Mouse (Mus musculus) neural tube, embryonic 11.5 days (tissue): ENCODE data around the gene Rab37. TPM values are rescaled to one million over a fixed set of nuclear protein-coding genes. Genes with fewer than 3 reads are reported as not detected.

ENCODE experiments used
- ATAC-seq: fragments of 200-750 bp; cut with Nextera tagmentation; 2 replicates; pipeline ENCODE4 v1.8.0; 2017; ENCODE audit warnings: moderate number of reproducible peaks, mild to moderate bottlenecking, moderate TSS enrichment, moderate library complexity; ENCODE audit not compliant: insufficient read depth, low FRiP score, low TSS enrichment
- DNase-seq: peaks from one replicate; pipeline ENCODE4 v3.0.0-alpha.2; 2015; ENCODE audit warnings: low spot score
- H3K27ac ChIP-seq: fragments of 300-500 bp; sonication (generic); 2 replicates; pipeline ENCODE4 v1.5.1; 2014; ENCODE audit warnings: low read depth, mild to moderate bottlenecking, low read length
- H3K27me3 ChIP-seq: fragments of 300-500 bp; sonication (generic); 2 replicates; pipeline ENCODE4 v1.6.1; 2014; ENCODE audit warnings: mild to moderate bottlenecking, low read length, mixed read lengths; ENCODE audit not compliant: control insufficient read depth, insufficient read depth
- H3K36me3 ChIP-seq: fragments of 300-500 bp; sonication (generic); 2 replicates; pipeline ENCODE4 v1.6.1; 2014; ENCODE audit warnings: mild to moderate bottlenecking, low read length, moderate library complexity, mixed read lengths; ENCODE audit not compliant: control insufficient read depth, insufficient read depth
- H3K4me1 ChIP-seq: fragments of 300-500 bp; sonication (generic); 2 replicates; pipeline ENCODE4 v1.6.1; 2014; ENCODE audit warnings: low read length, mixed read lengths; ENCODE audit not compliant: control insufficient read depth, insufficient read depth
- H3K4me2 ChIP-seq: fragments of 300-500 bp; sonication (generic); 2 replicates; pipeline ENCODE4 v1.6.1; 2014; ENCODE audit warnings: low read depth, mild to moderate bottlenecking, moderate library complexity
- H3K4me3 ChIP-seq: fragments of 300-500 bp; sonication (generic); 2 replicates; pipeline ENCODE4 v1.5.1; 2014; ENCODE audit warnings: low read depth, low read length
- H3K9ac ChIP-seq: fragments of 300-500 bp; sonication (generic); 2 replicates; pipeline ENCODE4 v1.6.1; 2014; ENCODE audit warnings: mild to moderate bottlenecking, low read length
- H3K9me3 ChIP-seq: fragments of 300-500 bp; sonication (generic); 2 replicates; pipeline ENCODE4 v1.6.1; 2016; ENCODE audit warnings: low read length; ENCODE audit not compliant: control insufficient read depth
- WGBS: fragments of 180-500 bp; shearing (Covaris S2); extraction: QIAGEN DNeasy Blood & Tissue Kit; methylation state at CpG from one replicate; pipeline ENCODE4 v1.1.7; 2014; 5-methylcytosine and 5-hydroxymethylcytosine counted together
- polyA plus RNA-seq: library from polyadenylated mRNA; unstranded; fragments of >200 nt; fragmentation: Nextera tagmentation; extraction: Ambion mirVana; gene quantifications from 2 replicates; pipeline ENCODE4 v1.2.1, GENCODE M21; 2014

The Rab37 gene
- polyA plus RNA-seq, 1 experiment from 2014 or later: 1.9 TPM

DNA sequence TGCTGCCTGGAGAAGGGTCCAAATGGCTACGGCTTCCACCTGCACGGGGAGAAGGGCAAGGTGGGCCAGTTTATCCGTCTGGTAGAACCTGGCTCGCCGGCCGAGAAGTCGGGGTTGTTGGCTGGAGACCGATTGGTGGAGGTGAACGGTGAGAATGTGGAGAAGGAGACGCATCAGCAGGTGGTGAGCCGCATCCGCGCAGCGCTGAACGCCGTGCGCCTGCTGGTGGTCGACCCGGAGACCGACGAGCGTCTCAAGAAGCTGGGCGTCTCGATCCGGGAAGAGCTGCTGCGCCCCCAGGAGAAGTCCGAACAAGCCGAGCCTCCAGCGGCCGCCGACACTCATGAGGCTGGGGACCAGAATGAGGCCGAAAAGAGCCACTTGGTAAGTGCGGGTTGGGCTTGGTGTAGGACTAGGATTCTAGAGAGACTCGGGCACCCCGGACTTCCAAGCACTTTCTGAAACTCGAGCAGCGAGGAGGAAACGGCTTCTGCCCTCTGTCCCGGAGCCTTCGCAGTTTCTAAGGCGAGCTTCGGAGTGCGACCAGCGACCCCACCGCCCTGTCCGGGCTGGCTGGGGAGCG, 72.4 kb downstream of the Rab37 start:
- Histone ChIP-seq H3K9me3 (no peaks in the 10 kb centered on the region), H3K4me3 (peak overlapping the region; percentile 66), H3K4me2 (peak overlapping the region; percentile 79), H3K27ac (no peak overlapping the region), H3K27me3 (peaks cover 9% of the 10 kb centered on the region), H3K9ac (peak overlapping the region; percentile 31), H3K36me3 (no peaks in the 10 kb centered on the region), H3K4me1 (peaks cover 19% of the 10 kb centered on the region)
- ATAC-seq: peak; percentile 32
- DNase-seq: peak; percentile 66
- under 1% methylated on average over 47 of the region's 47 CpGs for whole genome bisulfite sequencing

GRCm38 (mm10) chr11:115164341-115164975, 73.2 kb downstream of the Rab37 start:
- Histone ChIP-seq H3K4me3 (peak overlapping the region; percentile 66), H3K4me1 (peaks cover 19% of the 10 kb centered on the region), H3K36me3 (no peaks in the 10 kb centered on the region), H3K4me2 (peak overlapping the region; percentile 79), H3K9ac (peak overlapping the region; percentile 31), H3K27ac (no peak overlapping the region), H3K9me3 (no peaks in the 10 kb centered on the region), H3K27me3 (peaks cover 9% of the 10 kb centered on the region)
- WGBS: under 1% methylated on average over 14 of the region's 14 CpGs
- no peak for DNase-seq
- ATAC-seq: no peak

DNA sequence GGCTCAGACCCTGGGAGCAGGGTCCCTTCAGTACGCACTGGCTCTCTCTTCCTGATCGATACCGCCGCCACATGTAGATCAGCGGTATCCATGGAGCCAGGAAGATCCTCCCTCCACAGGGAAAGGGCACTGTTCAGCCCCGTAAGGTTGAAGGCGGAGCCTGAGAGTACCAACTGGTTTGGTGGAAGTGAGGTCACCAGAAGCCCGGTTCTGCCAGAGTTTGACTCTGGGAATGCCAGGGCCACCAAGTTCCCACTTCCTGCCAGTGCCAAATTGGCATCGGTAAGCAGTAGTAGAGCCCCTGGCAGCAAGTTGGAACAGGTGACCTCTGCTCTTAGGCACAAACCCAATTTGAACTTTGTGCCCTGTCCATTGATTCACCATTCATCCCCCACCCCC, 73.7 kb downstream of the Rab37 start:
- Histone ChIP-seq H3K9me3 (no peaks in the 10 kb centered on the region), H3K27ac (no peak overlapping the region), H3K27me3 (peaks cover 9% of the 10 kb centered on the region), H3K4me1 (peaks cover 19% of the 10 kb centered on the region), H3K4me3 (peak overlapping the region; percentile 66), H3K4me2 (peak overlapping the region; percentile 79), H3K36me3 (no peaks in the 10 kb centered on the region), H3K9ac (peak overlapping the region; percentile 31)
- no peak for DNase-seq
- no peak for ATAC-seq
- 0% methylated on average over 8 of the region's 9 CpGs for WGBS

DNA sequence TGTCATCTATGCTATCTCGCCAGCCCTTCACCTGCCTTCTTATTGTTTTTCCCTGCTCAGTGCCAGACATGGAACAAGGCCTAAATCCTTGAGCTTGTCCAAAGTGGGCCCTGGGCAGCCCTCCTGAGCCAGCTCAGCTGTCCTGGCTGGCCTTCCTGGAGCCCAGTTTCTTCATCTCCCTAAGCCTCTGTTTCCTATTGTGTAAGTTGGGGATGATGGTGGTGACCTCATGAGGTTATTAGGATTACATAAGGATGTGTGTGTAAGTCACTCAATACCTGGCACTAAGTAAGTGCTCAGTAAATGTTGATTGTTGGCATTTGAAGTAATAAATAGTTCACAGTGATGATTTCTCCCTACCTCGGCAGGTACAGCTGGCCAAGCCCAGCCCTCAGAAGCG, 75.5 kb downstream of the Rab37 start:
- H3K27me3 ChIP-seq: peaks cover 9% of the 10 kb centered on the region
- H3K4me1 ChIP-seq: peaks cover 26% of the 10 kb centered on the region
- DNase-seq: no peak
- H3K36me3 ChIP-seq: no peaks in the 10 kb centered on the region
- no peak overlapping the region for H3K27ac ChIP-seq
- no peaks in the 10 kb centered on the region for H3K9me3 ChIP-seq
- H3K4me2 ChIP-seq: no peak overlapping the region
- H3K4me3 ChIP-seq: no peak overlapping the region
- no peak for ATAC-seq
- WGBS: 85% methylated on average over 3 of the region's 3 CpGs
- H3K9ac ChIP-seq: no peak overlapping the region

DNA sequence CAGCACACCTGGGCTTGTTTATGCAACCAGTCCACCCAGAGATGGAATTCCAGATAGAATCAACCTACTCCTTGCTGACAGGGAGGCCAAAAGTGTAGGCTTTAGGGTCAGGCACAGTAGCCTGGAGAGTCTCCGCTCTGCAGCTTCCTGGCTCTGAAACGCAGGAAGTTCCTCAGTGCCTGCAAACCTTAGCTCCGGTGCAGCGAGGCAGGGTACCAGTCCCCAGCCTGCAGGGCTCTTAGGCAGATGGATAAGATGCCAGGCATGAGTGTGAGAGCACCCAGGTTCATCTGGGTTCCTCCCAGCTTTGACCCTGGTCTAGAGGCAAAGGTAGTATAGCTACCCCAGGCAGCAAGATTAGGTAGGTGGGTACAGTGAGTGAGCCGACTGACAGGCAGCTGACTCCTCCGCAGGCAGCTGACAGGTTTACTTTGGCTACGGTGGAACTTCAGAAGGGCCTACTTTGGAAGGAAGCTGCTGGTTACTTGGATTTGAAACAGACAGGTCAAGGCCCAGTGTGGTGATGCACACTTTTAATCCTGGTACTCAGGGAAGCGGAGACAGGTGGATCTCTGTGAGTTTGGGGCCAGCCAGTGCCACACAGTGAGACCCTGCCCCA, 76.5 kb downstream of the Rab37 start:
- no peak overlapping the region for H3K4me2 ChIP-seq
- ATAC-seq (no peak), DNase-seq (no peak)
- no peak overlapping the region for H3K27ac ChIP-seq
- H3K27me3 ChIP-seq: peaks cover 9% of the 10 kb centered on the region
- H3K4me3 ChIP-seq: no peak overlapping the region
- H3K9ac ChIP-seq: no peak overlapping the region
- H3K4me1 ChIP-seq: peaks cover 29% of the 10 kb centered on the region
- no peaks in the 10 kb centered on the region for H3K9me3 ChIP-seq
- no peaks in the 10 kb centered on the region for H3K36me3 ChIP-seq
- 92% methylated on average over 8 of the region's 8 CpGs for WGBS

DNA sequence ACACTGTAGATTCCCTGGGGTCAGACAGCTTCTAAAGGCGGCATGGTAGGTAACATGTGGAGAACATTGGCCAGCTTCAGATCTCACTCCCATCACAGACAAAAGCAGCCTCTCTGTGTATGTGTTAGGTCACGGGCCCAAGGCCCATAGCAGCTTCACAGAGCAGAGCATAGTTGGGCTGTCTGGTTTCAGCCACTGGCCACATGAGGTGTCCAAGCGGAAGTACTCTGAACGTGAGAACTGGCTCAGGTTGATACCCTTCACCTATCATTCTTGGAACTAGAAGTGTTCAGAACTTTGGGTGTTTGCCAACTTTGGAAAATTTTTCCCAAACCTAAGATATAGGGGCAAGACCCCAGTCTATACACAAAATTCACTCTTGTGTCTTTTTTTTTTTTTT, 78.2 kb downstream of the Rab37 start:
- Histone ChIP-seq H3K9me3 (no peaks in the 10 kb centered on the region), H3K9ac (no peak overlapping the region), H3K4me2 (no peak overlapping the region), H3K27ac (no peak overlapping the region), H3K4me1 (peaks cover 27% of the 10 kb centered on the region), H3K27me3 (peaks cover 6% of the 10 kb centered on the region; the same call in 1 of the 2 replicates), H3K36me3 (no peaks in the 10 kb centered on the region), H3K4me3 (no peak overlapping the region)
- WGBS: 89% methylated on average over 4 of the region's 4 CpGs
- no peak for DNase-seq
- ATAC-seq: no peak

DNA sequence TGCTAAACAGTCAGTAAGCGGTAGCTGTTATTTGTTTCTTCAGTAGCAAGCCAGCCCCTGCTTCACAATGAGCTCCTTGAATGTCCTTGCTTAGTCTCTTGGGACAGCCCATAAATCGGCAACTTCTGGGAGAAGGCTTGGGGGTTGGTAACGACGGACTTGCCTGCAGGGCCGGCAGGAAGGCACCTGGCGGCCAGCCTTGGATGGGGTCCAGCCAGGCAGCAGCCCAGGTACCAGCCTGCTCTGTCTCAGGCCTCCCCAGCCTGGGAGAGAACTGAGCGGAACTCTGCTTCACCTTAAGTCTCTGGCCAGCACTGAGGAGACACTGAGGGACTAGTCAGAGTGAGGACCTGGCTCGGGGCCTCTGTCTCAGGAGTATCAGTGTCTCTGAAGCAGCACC, 79.9 kb downstream of the Rab37 start:
- no peaks in the 10 kb centered on the region for H3K36me3 ChIP-seq
- no peak overlapping the region for H3K4me3 ChIP-seq
- H3K27me3 ChIP-seq: no peaks in the 10 kb centered on the region
- no peaks in the 10 kb centered on the region for H3K9me3 ChIP-seq
- DNase-seq: no peak
- ATAC-seq: no peak
- H3K4me1 ChIP-seq: peaks cover 22% of the 10 kb centered on the region
- H3K27ac ChIP-seq: no peak overlapping the region
- WGBS: 31% methylated on average over 8 of the region's 8 CpGs
- no peak overlapping the region for H3K4me2 ChIP-seq
- no peak overlapping the region for H3K9ac ChIP-seq

- Histone ChIP-seq H3K4me3 (no peak overlapping the region), H3K9ac (no peak overlapping the region), H3K36me3 (no peaks in the 10 kb centered on the region), H3K4me2 (no peak overlapping the region), H3K27me3 (no peaks in the 10 kb centered on the region), H3K9me3 (no peaks in the 10 kb centered on the region), H3K27ac (no peak overlapping the region), H3K4me1 (peaks cover 31% of the 10 kb centered on the region)
- no peak for DNase-seq
- ATAC-seq: no peak
- 27% methylated on average over 4 of the region's 4 CpGs for WGBS
Measured at GRCm38 (mm10) chr11:115172825-115173287, 81.6 kb downstream of the Rab37 start.
